Mouse (Mus musculus) lung, postnatal 10 days (tissue): Measurements from ENCODE around the gene Sipa1.

Experiments used
- DNase-seq: peaks from one replicate; pipeline ENCODE4 v3.0.0; 2021

Sipa1 gene

DNA sequence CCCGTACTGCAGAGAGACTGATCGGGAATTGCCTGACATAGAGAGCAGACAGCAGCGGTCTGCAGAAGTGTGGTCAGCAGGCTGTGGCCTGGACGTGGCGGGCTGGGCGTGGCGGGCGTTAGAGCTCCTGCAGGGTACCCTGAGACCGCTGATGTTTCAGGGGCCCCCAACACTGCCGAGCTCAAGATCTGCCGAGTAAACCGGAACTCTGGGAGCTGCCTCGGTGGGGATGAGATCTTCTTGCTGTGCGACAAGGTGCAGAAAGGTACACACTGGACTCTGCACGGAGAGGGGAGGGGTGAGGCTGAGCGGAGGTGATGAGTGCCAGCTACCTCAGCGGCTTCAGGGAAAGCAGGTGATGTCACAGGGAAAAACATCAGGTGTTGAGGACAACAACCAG, 22.5 kb downstream of the Sipa1 start:
- no peak for DNase-seq

DNA sequence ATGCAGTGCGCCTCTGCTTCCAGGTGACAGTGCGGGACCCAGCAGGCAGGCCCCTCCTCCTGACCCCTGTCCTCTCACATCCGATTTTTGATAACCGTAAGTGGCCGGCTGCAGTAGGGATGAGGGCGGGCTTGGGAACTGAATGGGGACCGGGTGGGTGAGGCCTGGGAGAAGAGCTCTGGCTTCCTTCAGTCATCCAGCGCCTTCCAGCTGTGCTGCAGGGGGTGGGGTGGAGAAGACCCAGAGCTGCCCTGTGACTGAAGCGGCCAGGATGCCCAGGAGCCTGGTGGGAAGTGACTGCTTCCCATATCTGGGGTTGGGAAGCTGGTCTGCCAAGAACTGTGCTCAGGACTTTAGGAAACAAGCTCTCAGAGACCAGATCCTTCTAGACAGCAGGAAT, 23.2 kb downstream of the Sipa1 start:
- no peak for DNase-seq

DNA sequence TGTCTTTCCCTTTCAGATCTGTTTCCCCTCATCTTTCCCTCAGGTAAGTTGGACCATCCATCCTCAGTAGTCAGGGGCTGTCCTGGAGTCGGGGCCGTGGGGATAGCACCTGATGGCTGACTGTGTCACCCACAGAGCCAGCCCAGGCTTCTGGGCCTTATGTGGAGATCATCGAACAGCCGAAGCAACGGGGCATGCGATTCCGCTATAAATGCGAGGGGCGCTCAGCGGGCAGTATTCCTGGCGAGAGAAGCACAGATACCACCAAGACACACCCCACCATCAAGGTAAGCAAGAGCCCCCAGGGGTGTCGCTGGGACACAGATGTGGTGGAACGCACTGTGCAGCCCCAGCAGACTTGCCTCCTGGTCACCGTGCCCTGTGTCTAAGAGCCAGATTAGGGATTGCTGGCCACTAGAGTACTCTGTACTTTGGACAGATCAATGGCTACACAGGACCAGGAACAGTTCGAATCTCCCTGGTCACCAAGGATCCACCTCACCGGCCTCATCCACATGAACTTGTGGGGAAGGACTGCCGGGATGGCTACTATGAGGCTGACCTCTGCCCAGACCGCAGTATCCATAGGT, 25.0 kb downstream of the Sipa1 start:
- DNase-seq = no peak

DNA sequence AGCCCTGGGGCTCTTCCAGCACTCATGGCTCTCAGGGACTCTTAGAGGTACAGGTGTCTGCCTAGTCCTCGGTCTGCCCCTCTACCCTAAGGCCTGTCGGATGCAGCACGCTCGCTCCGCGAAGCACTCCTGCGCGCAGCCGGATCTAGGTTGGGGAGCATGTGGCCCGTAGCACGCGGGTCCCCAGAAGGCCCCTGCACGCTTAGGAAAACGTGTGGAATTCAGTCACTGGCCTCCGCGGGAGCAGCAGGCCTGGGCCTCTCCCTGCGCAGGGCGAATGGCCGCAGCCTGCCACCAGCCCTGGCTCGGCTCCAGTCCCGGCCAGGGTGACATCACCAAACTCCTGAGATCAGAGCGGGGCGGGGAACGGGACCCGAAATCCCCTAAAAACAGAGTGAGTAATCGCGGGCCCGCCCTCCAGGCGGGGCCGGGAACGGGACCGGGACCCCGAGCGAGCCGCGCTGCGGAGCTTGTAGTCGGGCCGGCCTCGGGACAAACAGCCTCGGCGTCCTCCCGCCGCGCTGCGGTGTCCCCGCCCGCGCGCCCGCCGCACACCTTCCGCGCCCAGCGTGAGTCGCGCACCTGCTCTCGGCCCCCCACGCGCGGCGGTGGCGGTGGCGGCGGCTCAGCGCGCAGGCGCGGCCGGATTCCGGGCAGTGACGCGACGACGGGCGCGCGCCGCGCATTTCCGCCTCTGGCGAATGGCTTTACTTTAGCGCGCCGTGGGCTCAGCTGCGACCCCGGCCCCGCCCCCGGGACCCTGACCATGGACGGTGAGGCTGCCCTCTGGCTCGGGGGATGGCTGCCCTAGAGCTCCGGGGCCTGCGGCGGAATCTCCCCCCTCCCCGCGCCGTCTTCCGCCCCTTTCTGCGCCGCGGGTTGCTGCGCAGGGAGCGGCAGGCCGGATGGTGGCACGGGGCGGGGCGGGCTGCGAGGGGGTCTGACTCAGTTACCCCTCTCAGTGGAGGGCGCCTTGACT, 26.1 kb downstream of the Sipa1 start, which contains the start of gene Rela:
Gene Rela (plus strand): TSS at position 415 of the 979 bp plus-strand sequence.
- DNase-seq = peak; percentile 95

DNA sequence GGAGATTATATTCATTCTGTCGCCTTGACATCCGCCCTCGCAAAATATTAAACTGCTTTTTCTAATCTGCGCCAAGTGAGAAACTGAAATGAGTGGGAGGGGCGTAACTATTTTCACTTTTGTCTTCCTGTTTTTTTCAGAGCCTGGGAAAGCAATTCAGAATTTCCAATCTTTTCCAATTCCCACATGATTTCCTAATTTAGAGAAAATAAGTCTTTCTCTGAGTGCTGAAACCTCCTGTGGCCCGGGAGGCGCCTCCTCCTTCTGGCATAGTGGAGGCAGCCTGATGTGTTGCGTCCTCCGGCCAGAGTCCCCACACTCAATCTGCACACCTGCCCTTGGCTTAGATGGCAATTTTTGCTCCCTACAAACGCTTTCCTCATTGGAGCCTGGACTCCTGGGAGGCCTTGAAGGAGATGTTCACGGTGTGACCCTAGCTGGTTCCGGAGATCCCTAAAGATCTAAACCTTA, 26.9 kb downstream of the Sipa1 start:
- DNase-seq = peak; percentile 42

DNA sequence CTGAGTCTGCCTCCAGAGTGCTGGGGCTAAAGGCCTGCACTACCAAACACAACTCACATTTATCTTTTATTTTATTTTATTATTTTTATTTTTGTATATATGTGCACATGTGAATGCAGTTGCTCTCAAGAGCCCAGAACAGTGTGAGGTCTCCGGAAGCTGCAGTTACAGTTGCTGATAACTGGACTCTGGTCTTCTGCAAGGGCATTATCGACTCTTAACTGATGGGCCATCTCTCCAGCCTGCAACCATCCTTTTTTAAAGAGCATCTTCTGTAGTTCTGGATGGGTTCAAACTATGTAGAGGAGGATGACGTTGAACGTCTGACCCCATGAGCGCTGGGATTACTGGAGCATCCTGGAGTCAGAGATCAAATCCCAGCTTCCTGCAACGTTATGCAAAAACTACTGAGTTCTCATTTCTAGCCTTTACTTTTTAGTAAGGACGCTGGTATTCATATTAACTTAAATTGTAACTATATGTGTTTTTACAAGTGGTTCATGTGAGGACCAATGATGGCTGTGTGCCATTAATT, 27.4 kb downstream of the Sipa1 start:
- DNase-seq = no peak

DNA sequence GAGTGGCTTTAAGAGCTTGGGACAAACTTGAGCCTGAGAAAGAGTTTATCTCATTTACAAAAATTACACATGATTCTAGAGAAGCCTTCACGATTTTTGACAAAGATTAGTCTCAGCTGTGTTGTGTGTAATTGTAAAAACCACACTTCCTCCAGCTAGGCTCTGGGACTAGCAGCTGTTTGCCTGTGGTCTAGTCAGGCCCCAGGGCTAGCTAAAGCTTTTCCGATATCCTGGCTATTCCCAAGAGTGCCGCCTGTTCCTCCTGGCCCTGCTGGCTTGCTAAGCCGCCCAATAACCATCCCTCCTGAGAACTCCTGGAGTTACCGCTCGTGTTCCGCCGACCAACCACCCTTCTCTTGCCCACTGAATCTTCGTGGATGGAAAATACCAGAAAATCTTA, 31.4 kb downstream of the Sipa1 start:
- no peak for DNase-seq

DNA sequence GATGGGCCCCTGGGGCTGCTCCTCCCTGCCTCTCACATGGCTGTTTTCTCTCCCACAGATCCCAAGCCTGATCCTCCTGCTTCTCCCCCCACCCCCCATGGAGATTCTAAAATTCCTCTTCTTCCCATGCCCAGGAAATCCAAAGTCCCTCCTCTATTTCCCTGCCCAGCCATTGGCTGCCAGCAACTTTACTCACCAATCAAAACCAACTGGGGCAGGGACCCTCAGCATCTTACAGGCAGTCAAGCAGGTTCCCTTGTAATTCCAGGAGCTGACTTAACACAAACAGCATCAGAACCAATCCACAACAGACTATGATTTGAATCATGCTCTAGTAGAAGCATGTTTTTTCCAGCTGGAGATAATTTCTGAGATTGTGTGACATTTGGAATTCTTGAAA, 33.6 kb downstream of the Sipa1 start:
- no peak for DNase-seq

DNA sequence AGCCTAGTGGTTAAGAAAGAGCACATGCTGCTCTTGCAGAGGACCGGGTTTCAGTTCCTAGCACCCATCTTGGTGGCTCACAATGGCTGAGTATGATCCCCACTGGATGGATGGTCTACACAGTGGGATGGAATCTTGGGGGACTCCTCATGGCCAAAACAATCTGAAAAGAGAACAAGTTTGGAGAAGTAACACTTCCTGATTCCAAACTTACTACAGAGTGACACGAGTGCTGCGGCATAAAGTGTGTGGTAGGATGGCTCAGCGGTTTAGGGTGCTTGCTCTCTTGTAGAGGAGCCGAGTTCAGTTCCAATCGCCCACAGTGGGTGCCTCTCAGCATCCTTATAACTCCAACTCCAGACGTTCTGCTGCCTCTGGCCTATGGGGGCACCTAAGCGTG, 38.2 kb downstream of the Sipa1 start:
- no peak for DNase-seq

DNA sequence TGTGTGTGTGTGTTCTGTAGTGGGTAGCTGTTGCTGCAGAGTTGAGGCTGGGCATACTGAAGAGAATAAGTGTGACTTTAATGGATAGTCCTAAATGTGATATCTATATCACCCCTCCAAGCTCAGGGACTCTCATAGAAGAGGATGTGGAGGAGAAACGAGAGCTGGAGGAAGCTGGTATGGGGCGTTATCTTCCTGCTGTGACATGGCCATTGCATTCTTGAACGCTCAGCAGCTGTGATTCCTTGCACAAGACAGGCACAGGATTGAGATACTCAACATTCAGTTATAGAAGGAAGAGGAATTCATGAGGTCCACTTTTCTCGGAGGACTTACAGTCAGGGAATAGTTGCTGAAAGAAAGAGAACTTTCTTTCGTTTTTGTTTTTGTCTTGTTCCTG, 41.6 kb downstream of the Sipa1 start:
- no peak for DNase-seq

DNA sequence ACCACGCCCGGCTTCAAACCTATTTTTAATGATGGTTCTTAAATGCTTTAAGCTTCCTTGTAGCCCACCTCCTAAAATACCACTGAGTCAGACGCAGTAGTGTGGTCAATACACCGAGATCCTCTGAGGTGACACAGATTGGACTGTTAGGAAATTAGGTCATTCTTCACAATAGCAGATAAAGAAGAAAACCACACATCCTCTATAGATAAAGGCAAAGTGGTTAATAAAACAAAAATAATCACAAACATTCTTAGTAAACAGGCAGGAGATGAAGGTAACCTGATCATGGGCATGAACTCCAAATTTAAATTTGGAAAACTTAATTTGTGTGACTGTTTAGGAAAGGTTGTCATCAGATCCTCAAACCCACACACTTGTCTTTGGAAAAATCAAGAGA, 43.5 kb downstream of the Sipa1 start:
- DNase-seq = no peak

DNA sequence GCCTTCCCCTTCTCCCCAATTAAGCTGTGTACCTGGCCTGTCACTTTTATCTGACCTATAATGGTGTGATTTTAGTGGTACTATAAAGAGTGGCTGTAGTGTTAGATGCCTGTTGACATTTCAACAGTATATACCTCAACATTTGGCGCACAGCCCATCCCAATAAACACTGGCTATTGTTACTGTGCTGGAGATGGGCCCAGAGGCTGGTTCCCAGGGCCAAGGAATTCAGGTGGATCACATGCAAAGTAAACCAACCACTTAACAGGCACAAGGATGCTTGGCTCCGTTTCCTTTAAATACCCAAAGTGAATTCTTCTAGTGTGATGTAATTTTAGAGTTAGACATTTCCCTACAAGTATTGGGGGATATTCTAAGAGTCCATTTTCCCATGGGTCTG, 48.6 kb downstream of the Sipa1 start:
- DNase-seq = peak; percentile 83

DNA sequence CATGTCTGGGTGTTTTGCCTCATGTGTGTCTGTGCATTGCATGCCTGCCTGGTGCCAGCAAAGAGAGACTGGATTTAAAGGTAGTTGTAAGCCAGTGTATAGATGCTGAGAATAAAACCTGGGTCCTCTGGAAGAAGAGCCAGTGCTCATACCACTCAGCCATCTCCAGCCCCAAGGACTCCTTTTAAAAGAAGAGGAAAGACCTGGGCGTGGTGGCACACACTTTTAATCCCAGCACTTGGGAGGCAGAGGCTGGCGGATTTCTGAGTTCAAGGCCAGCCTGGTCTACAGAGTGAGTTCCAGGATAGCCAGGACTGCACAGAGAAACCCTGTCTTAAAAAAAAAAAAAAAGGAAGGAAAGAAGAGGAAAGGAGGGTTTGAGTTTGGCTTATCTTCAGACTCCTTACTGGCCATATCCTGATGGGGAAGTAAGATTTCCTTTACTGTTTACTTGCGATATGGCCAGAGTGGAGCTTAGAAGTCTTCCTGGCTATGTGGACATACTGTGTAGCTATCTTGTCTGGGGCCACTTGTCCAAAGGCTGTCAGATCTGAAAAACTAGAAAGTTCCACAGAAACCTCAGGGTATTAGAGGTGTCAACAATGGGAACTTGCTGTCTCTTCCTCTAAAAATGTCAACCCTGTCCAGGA, 50.6 kb downstream of the Sipa1 start:
- DNase-seq = no peak

DNA sequence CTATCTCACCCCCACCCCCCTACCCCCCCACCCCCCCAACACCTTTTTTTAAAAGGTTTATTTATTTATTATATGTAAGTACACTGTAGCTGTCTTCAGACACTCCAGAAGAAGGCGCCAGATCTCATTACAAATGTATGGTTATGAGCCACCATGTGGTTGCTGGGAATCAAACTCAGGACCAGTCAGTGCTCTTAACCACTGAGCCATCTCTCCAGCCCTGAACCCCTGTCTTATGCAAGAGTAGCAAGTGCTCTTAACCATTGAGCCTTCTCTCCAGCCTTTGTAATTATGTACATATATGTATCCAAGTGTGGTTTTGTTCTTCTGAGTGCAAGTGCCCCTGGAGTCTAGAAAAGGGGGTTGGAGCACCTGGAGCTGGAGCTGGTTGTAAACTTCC, 51.5 kb downstream of the Sipa1 start:
- DNase-seq = peak; percentile 32

DNA sequence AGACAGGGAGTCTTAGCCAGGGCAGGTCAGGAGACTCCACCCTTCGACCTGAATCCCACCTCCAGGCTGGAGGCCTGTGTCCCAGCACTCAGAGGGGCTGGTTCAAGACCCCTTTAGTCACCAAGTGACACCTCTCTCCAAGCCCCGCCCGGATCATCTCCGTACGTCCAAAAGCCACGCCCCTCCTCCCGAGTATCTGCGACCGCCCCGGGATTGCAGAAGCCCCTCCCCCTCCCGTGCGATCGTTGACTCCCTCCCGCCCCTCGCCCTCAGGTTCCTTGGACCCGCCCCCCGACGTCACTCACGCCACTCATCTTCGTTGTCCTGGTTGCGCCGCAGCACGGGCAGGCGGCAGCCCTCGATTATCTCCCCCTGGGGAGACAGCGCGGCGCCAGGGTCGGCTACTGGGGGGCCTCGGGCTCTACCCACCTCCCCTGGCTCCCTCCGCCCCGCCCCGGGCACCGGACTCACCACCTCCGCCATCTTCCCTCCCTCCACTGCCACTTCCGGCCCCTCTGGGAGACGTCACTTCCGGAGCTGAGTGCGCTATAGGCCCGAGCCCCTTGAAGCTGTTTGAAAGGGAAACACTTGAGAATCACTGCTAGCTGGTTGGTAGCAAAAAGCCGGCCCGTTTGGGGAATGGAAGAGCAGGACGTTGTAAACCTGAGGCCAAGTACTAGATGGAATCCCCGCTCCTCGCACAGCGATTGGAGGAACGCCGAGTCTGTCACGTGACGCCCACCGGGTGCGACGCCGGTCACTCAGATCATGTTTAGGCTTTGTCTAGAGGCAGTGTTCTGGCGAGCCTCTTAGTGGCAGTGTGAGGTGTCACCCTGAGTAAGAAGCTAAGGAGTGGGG, 53.7 kb downstream of the Sipa1 start, which contains the start of gene Kat5:
Gene Kat5 (minus strand): TSS at position 691 of the 858 bp plus-strand sequence.
- peak; percentile 94 for DNase-seq

DNA sequence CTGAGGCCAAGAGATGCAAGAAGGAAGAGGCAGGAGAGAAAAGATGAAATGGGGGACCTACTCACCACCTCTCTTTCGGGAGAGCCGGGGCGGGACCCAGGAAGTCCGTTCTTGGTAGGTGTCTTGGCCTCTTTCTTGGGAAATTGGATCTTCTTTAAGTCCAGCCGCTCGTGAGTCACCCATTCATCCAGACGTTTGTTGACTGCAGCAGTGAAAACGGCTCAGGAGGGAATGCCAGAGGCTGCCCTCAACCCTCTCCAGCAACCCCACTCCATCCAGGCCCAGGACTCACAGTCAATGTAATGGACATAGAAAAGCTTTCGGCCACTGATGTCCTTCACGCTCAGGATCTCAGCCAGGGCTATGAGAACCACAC, 54.3 kb downstream of the Sipa1 start:
- no peak for DNase-seq

DNA sequence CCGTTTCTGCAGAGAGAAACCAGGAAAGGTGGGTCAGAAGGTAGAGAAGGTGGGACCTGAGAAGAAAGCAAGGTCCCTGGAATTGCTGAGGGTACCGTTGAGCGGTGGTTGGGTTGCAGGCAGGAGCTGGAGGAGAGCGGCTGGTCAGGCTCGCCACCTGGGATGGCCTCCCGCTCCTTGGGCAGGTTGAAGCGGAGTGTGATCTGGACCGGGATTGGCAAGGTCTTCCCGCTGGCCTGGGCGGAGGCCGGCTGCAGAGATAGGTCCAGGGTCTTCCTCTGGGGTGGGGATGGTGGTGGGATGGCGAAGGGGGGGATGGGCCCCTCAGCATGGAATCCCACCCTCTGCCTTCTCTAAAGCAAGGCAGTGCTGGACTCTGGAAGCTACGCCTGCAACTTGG, 54.8 kb downstream of the Sipa1 start:
- DNase-seq = no peak

DNA sequence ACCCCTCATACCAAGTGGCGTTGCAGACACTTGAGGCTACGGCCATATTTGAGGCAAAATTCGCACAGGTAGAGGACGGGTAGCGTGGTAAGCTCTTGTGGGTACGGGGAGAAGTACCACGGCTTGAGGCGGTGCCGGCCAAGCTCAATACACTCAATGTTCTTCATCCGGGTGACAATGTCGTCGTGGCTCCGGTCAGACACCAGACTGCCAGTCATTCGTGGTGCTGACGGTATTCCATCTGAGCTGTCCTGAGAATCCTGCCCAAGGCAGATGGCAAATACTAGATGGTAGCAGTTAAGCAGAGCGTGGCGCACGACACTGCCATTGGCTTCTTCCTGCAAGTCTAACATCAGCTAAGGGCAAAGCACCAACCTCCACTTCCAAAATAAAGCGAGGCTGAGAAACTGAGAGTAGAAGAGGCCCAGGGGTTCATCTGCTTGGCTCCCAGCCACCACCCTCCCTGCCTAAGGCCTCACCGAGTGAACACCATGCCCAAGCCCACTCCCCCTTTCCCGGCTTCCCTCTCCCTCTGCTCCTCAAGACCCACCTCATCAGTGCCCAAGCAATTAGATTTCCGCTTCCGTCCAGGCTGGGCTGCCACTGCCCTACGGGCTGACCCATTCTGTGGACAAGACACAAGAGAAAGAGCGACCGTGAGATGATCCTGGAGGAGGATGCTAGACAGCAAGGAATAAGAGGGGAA, 55.6 kb downstream of the Sipa1 start:
- DNase-seq = no peak

DNA sequence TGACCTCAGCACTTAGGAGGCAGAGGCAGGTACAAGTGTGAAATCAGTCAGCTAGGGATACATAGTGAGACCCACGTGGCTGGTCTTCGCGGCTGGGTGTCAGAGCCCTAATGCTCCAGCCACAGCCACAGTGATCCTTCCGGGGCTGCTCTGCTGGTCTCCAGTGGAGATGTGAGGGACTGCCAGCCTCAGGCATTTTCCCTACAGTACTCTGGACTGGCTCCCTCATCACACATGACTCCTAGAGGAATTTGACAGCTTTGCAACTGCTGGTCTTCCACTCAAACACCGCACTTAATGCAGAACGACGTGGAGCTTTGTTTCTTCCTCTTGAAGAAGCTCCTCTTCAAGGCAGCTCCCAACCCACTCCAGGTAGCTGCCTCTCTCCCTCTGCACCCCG, 57.3 kb downstream of the Sipa1 start:
- DNase-seq = peak; percentile 42

DNA sequence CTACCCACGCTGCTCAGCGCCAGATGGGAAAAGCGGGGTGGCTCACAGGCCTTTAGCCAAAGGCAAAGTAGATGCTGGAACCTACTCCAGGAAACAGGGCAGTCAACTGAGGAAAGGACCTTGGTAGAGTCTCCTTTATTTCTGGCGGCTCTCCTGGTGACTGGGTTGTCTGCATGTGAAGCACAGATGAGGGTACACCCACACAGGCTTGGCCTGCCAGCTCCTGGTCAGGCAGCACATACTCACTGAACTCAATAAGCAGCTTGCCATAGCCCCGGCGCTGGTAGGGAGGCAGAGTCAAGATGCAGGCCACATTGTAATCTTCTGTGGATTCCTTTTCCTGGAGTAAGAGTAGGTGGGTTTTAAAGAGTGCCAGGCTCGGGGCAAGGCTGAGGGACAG, 58.4 kb downstream of the Sipa1 start:
- no peak for DNase-seq

DNA sequence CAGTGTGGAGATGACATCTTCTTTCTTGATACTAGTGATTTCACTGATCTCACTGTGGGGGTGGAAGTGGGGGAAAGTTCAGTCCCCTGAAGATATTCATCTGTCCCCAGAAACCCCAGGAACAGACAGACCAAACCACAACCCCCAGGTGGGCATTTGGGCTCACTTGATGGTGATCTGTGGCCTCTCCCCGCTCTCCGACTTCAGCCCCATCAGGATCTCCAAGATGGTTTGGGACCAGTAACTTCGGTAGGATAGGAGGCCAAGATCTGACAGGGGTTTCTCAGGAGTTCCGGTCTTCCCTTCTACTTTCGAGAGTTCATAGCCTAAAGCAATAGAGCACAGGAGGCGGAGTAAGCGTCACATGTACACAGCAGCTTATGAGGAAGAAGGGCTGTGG, 59.8 kb downstream of the Sipa1 start:
- no peak for DNase-seq
